Mouse (Mus musculus) hindbrain, embryonic 13.5 days (tissue): ENCODE measurements around the gene Nutf2. TPM values are rescaled to one million over a fixed set of nuclear protein-coding genes. Genes with fewer than 3 reads are reported as not detected.
"Not testable (repeated sequence)": the region's sequence is repeated elsewhere in the genome, so short reads cannot be mapped to it uniquely, and the experiment has no call there.

Experiments
- ATAC-seq: fragments of 200-750 bp; cut with Nextera tagmentation; 2 replicates; pipeline ENCODE4 v1.8.0; 2017; ENCODE audit warnings: moderate TSS enrichment; ENCODE audit not compliant: low FRiP score
- H3K27ac ChIP-seq: fragments of 300-500 bp; sonication (generic); 2 replicates; pipeline ENCODE4 v1.5.1; 2015; ENCODE audit warnings: inconsistent platforms, mild to moderate bottlenecking, moderate library complexity
- H3K27me3 ChIP-seq: fragments of 300-500 bp; sonication (generic); 2 replicates; pipeline ENCODE4 v1.6.1; 2015; ENCODE audit warnings: mild to moderate bottlenecking, inconsistent platforms
- H3K36me3 ChIP-seq: fragments of 300-500 bp; sonication (generic); 2 replicates; pipeline ENCODE4 v1.6.1; 2015; ENCODE audit warnings: mild to moderate bottlenecking, inconsistent platforms
- H3K4me1 ChIP-seq: fragments of 300-500 bp; sonication (generic); replicated peaks from 2 replicates; pipeline ENCODE4 v1.6.1; 2015; ENCODE audit warnings: inconsistent platforms
- H3K4me2 ChIP-seq: fragments of 300-500 bp; sonication (generic); 2 replicates; pipeline ENCODE4 v1.6.1; 2015; ENCODE audit warnings: inconsistent platforms, mild to moderate bottlenecking, moderate library complexity
- H3K4me3 ChIP-seq: fragments of 300-500 bp; sonication (generic); 2 replicates; pipeline ENCODE4 v1.5.1; 2015; ENCODE audit warnings: mild to moderate bottlenecking, inconsistent platforms
- H3K9ac ChIP-seq: fragments of 300-500 bp; sonication (generic); 2 replicates; pipeline ENCODE4 v1.6.1; 2015; ENCODE audit warnings: mild to moderate bottlenecking, inconsistent platforms
- H3K9me3 ChIP-seq: fragments of 300-500 bp; sonication (generic); 2 replicates; pipeline ENCODE4 v1.6.1; 2016; ENCODE audit warnings: inconsistent platforms
- WGBS: fragments of 180-500 bp; shearing (Covaris S2); methylation state at CpG from one replicate; pipeline ENCODE4 v1.1.7; 2015; 5-methylcytosine and 5-hydroxymethylcytosine counted together
- polyA plus RNA-seq: library from polyadenylated mRNA; unstranded; fragments of >200 nt; fragmentation: Nextera tagmentation; extraction: Ambion mirVana; gene quantifications from 2 replicates; pipeline ENCODE4 v1.2.1, GENCODE M21; 2015

Gene Nutf2
- 186 and 205 TPM in 2 replicates for polyA plus RNA-seq

- H3K4me1 ChIP-seq, result peaks cover 79% of the 10 kb centered on the region
- H3K9ac ChIP-seq, result peak within 1 kb of the TSS; percentile 96
- H3K27me3 ChIP-seq, result no peaks in the 10 kb centered on the region
- H3K9me3 ChIP-seq, result no peaks in the 10 kb centered on the region
- peak; percentile 97 for ATAC-seq
- H3K4me3 ChIP-seq, result peak within 1 kb of the TSS; percentile 98
- H3K4me2 ChIP-seq, result peak within 1 kb of the TSS; percentile 86
- peak within 1 kb of the TSS; percentile 96 for H3K27ac ChIP-seq
- WGBS, result under 1% methylated on average over 59 of the region's 59 CpGs
- H3K36me3 ChIP-seq, result no peaks in the 10 kb centered on the region
Observed at GRCm38 (mm10) chr8:105860143-105860981, at the start of gene Nutf2. Nutf2 (plus strand) TSS chr8:105860580.

GRCm38 (mm10) chr8:105811061-105811460 is 49.3 kb upstream of the Nutf2 start:
- peaks cover 18% of the 10 kb centered on the region for H3K4me1 ChIP-seq
- H3K4me3 ChIP-seq, result no peak overlapping the region
- ATAC-seq, result no peak
- H3K27me3 ChIP-seq, result no peaks in the 10 kb centered on the region
- no peak overlapping the region for H3K9ac ChIP-seq
- H3K27ac ChIP-seq, result no peak overlapping the region
- peaks cover 15% of the 10 kb centered on the region for H3K36me3 ChIP-seq
- 89% methylated on average over 10 of the region's 10 CpGs for WGBS
- no peak overlapping the region for H3K4me2 ChIP-seq
- H3K9me3 ChIP-seq, result no peaks in the 10 kb centered on the region

GRCm38 (mm10) chr8:105811543-105811942 is 48.8 kb upstream of the Nutf2 start:
- no peaks in the 10 kb centered on the region for H3K9me3 ChIP-seq
- H3K27ac ChIP-seq, result no peak overlapping the region
- WGBS, result 88% methylated on average over 3 of the region's 3 CpGs
- no peak for ATAC-seq
- peaks cover 18% of the 10 kb centered on the region for H3K4me1 ChIP-seq
- no peak overlapping the region for H3K4me3 ChIP-seq
- no peak overlapping the region for H3K4me2 ChIP-seq
- peaks cover 15% of the 10 kb centered on the region for H3K36me3 ChIP-seq
- H3K9ac ChIP-seq, result no peak overlapping the region
- no peaks in the 10 kb centered on the region for H3K27me3 ChIP-seq

GRCm38 (mm10) chr8:105812511-105812910 is 47.9 kb upstream of the Nutf2 start:
- WGBS, result 87% methylated on average over 5 of the region's 5 CpGs
- no peak overlapping the region for H3K9ac ChIP-seq
- H3K27ac ChIP-seq, result no peak overlapping the region
- ATAC-seq, result no peak
- no peak overlapping the region for H3K4me3 ChIP-seq
- H3K4me2 ChIP-seq, result no peak overlapping the region
- no peaks in the 10 kb centered on the region for H3K9me3 ChIP-seq
- H3K36me3 ChIP-seq, result peaks cover 16% of the 10 kb centered on the region
- no peaks in the 10 kb centered on the region for H3K27me3 ChIP-seq
- peaks cover 18% of the 10 kb centered on the region for H3K4me1 ChIP-seq

- H3K4me1 ChIP-seq, result peaks cover 18% of the 10 kb centered on the region
- H3K9me3 ChIP-seq, result no peaks in the 10 kb centered on the region
- 98% methylated on average over 6 of the region's 6 CpGs for WGBS
- H3K4me2 ChIP-seq, result no peak overlapping the region
- H3K9ac ChIP-seq, result no peak overlapping the region
- no peak for ATAC-seq
- H3K36me3 ChIP-seq, result peaks cover 22% of the 10 kb centered on the region
- no peak overlapping the region for H3K4me3 ChIP-seq
- H3K27me3 ChIP-seq, result no peaks in the 10 kb centered on the region
- no peak overlapping the region for H3K27ac ChIP-seq
Observed at GRCm38 (mm10) chr8:105813241-105813640, 47.1 kb upstream of the Nutf2 start.

GRCm38 (mm10) chr8:105819659-105820058 is 40.7 kb upstream of the Nutf2 start:
- Histone ChIP-seq H3K9me3 (no peaks in the 10 kb centered on the region), H3K27me3 (no peaks in the 10 kb centered on the region), H3K4me2 (no peak overlapping the region), H3K36me3 (peaks cover 57% of the 10 kb centered on the region), H3K4me1 (peaks cover 10% of the 10 kb centered on the region), H3K9ac (no peak overlapping the region), H3K4me3 (no peak overlapping the region), H3K27ac (no peak overlapping the region)
- 88% methylated on average over 3 of the region's 3 CpGs for WGBS
- ATAC-seq, result no peak

- no peak overlapping the region for H3K9ac ChIP-seq
- H3K4me3 ChIP-seq, result no peak overlapping the region
- H3K9me3 ChIP-seq, result no peaks in the 10 kb centered on the region
- H3K36me3 ChIP-seq, result peaks cover 63% of the 10 kb centered on the region
- no peaks in the 10 kb centered on the region for H3K27me3 ChIP-seq
- 100% methylated on average over 1 of the region's 1 CpGs for WGBS
- no peak for ATAC-seq
- H3K27ac ChIP-seq, result no peak overlapping the region
- peaks cover 22% of the 10 kb centered on the region for H3K4me1 ChIP-seq
- no peak overlapping the region for H3K4me2 ChIP-seq
Observed at GRCm38 (mm10) chr8:105820925-105821324, 39.5 kb upstream of the Nutf2 start.

GRCm38 (mm10) chr8:105825506-105825905 is 34.9 kb upstream of the Nutf2 start:
- ATAC-seq, result no peak
- peaks cover 28% of the 10 kb centered on the region for H3K4me1 ChIP-seq
- H3K36me3 ChIP-seq, result peaks cover 42% of the 10 kb centered on the region
- H3K9ac ChIP-seq, result peak overlapping the region; percentile 96
- no peaks in the 10 kb centered on the region for H3K9me3 ChIP-seq
- peak overlapping the region; percentile 97 for H3K4me3 ChIP-seq
- 81% methylated on average over 4 of the region's 4 CpGs for WGBS
- H3K4me2 ChIP-seq, result peak overlapping the region; percentile 98
- H3K27ac ChIP-seq, result no peak overlapping the region
- no peaks in the 10 kb centered on the region for H3K27me3 ChIP-seq

GRCm38 (mm10) chr8:105826379-105826778 is 34.0 kb upstream of the Nutf2 start:
- ATAC-seq, result no peak
- Histone ChIP-seq H3K27me3 (no peaks in the 10 kb centered on the region), H3K36me3 (peaks cover 33% of the 10 kb centered on the region), H3K4me2 (peak overlapping the region; percentile 98), H3K27ac (peak overlapping the region; percentile 85), H3K4me3 (peak overlapping the region; percentile 97), H3K9ac (peak overlapping the region; percentile 96), H3K4me1 (peaks cover 28% of the 10 kb centered on the region), H3K9me3 (no peaks in the 10 kb centered on the region)
- 14% methylated on average over 4 of the region's 4 CpGs for WGBS

- Histone ChIP-seq H3K36me3 (peaks cover 26% of the 10 kb centered on the region), H3K9me3 (no peaks in the 10 kb centered on the region), H3K4me3 (peak within 1 kb of the TSS; percentile 97), H3K27me3 (no peaks in the 10 kb centered on the region), H3K4me1 (peaks cover 28% of the 10 kb centered on the region), H3K27ac (peak within 1 kb of the TSS; percentile 85), H3K9ac (peak within 1 kb of the TSS; percentile 96), H3K4me2 (peak within 1 kb of the TSS; percentile 98)
- under 1% methylated on average over 52 of the region's 52 CpGs for WGBS
- peak; percentile 99 for ATAC-seq
Observed at GRCm38 (mm10) chr8:105826861-105827848, 33.2 kb upstream of the Nutf2 start, which contains the start of the genes Ranbp10 and Tsnaxip1. Ranbp10 (minus strand) TSS chr8:105827350. Tsnaxip1 (plus strand) TSS chr8:105827731.

GRCm38 (mm10) chr8:105833740-105834139 is 26.6 kb upstream of the Nutf2 start:
- not testable (repeated sequence) for H3K27me3 ChIP-seq, H3K4me1 ChIP-seq, H3K36me3 ChIP-seq, H3K9me3 ChIP-seq, H3K27ac ChIP-seq, H3K4me3 ChIP-seq, H3K9ac ChIP-seq, H3K4me2 ChIP-seq, ATAC-seq
- WGBS, result 86% methylated on average over 2 of the region's 2 CpGs

- no peaks in the 10 kb centered on the region for H3K36me3 ChIP-seq
- H3K27ac ChIP-seq, result no peak overlapping the region
- H3K27me3 ChIP-seq, result 0 out of 2 replicates have a peak, but pooled peaks cover 3% of the 10 kb centered on the region
- ATAC-seq, result no peak
- WGBS, result 27% methylated on average over 11 of the region's 11 CpGs
- no peak overlapping the region for H3K9ac ChIP-seq
- H3K4me1 ChIP-seq, result no peaks in the 10 kb centered on the region
- no peak overlapping the region for H3K4me3 ChIP-seq
- no peak overlapping the region for H3K4me2 ChIP-seq
- no peaks in the 10 kb centered on the region for H3K9me3 ChIP-seq
Observed at GRCm38 (mm10) chr8:105835318-105835717, 25.1 kb upstream of the Nutf2 start.
